Mouse (Mus musculus): Measurements from ENCODE around the gene Usp4. TPM values are rescaled to one million over a fixed set of nuclear protein-coding genes. Genes with fewer than 3 reads are reported as not detected.

Usp4 gene
- total and polyA plus RNA-seq, 3 experiments, result 85.4 to 128 TPM; not detected in 1

DNA sequence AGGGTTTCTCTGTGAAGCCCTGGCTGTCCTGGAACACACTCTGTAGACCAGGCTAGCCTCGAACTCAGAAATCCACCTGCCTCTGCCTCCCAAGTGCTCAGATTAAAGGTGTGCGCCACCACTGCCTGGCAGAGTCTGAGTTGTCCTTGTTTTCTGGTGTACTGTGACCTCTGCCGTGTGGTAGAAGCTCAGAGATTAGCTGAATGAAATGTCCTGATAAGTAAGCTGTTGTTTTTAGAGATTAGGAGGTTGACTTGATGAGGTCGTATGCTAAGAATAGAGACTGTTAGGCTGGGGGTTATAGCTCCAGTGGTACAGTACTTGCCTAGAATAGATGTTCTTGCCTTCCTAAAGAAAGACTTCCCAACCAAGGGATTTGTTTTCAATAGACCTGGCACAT is 42.9 kb upstream of the Usp4 start:
- Histone ChIP-seq H3K9me3 (replicated peaks; ENCODE audit: insufficient read depth, low read length) (no peaks in the 10 kb centered on the region), H3K9ac (ENCODE audit: control insufficient read depth, low read depth, low read length, poor library complexity, severe bottlenecking) (peak overlapping the region; percentile 83), H3K27me3 (ENCODE audit: control insufficient read depth in 1 of 2, insufficient read depth in 2 of 2, low read length in 2 of 2) (no peaks in the 10 kb centered on the region), H3K27ac (ENCODE audit: control insufficient read depth, low read depth, low read length) (0 out of 2 replicates have a peak overlapping the region, but pooled peaks have one; percentile 81), H3K4me3 (ENCODE audit: control insufficient read depth in 1 of 2, insufficient read depth in 1 of 2, low read depth in 2 of 2, low read length in 2 of 2) (peak overlapping the region; percentile 75 to 83; a peak in 2 of 4 replicates), H3K36me3 (ENCODE audit: control insufficient read depth in 1 of 2, insufficient read depth in 2 of 2, low read length in 2 of 2) (peaks cover 0 to 30% of the 10 kb centered on the region in 2 experiments; a peak in 3 of 4 replicates), H3K79me2 (ENCODE audit: control insufficient read depth, insufficient read depth, low read length, poor library complexity) (peaks cover 36% of the 10 kb centered on the region), H3K4me1 (ENCODE audit: control insufficient read depth in 1 of 2, insufficient read depth in 2 of 2, low read length in 2 of 2) (peaks cover 4 to 19% of the 10 kb centered on the region in 2 experiments; a peak in 3 of 4 replicates)
- DNase-seq (ENCODE audit: low read depth, low spot score), result no peak
- 0 out of 2 replicates have a peak, but pooled peaks have one; percentile 40 for TF ChIP-seq ETS1 (IDR thresholded peaks at IDR 0.05; ENCODE audit: low read depth, low read length)
- no peak for TF ChIP-seq MYC (IDR thresholded peaks at IDR 0.05; ENCODE audit: low read depth, low read length)
- no peak for TF ChIP-seq MXI1 (IDR thresholded peaks at IDR 0.05; ENCODE audit: low read depth, low read length)
- TF ChIP-seq EP300 (IDR thresholded peaks at IDR 0.05; ENCODE audit: low read depth in 1 of 2, low read length in 2 of 2), result 0 out of 4 replicates have a peak, but pooled peaks of 1 of the 2 experiments have one; percentile 24
- TF ChIP-seq GATA1 (IDR thresholded peaks at IDR 0.05; ENCODE audit: low read depth, low read length), result peak; percentile 63
- 0 out of 2 replicates have a peak, but pooled peaks have one; percentile 34 for TF ChIP-seq TBP (IDR thresholded peaks at IDR 0.05; ENCODE audit: low read depth, low read length)
- peak; percentile 79 for TF ChIP-seq RCOR1 (IDR thresholded peaks at IDR 0.05; ENCODE audit: low read depth, low read length)
- peak; percentile 79; the same call in 1 of the 2 replicates for TF ChIP-seq MEF2A (IDR thresholded peaks at IDR 0.05; ENCODE audit: extremely low read depth, insufficient replicate concordance, low read depth, low read length, poor library complexity, severe bottlenecking)
- TF ChIP-seq TAL1 (IDR thresholded peaks at IDR 0.05; ENCODE audit: low read length), result peak; percentile 11; the same call in 1 of the 2 replicates
- TF ChIP-seq TCF12 (IDR thresholded peaks at IDR 0.05; ENCODE audit: low read depth, low read length), result peak; percentile 41; the same call in 1 of the 2 replicates

DNA sequence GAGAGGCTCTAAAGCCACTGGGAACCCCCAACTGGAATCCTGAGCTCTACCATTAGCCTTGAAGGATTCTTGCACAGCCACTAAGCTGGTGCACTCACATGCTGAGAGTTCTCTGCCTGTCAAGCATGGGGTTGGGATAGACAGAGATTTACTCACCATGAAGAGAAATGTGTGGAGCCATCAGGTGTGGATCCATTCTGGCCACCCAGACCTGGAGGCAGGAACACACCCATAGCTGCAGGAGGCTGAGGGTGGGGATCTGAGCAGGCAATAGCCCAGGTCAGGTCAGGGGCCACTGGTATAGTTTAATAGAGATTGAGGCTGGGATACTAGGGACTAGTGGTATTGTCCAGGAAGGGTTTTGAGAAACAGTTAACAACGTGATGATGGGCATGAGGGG is 42.5 kb upstream of the Usp4 start:
- DNase-seq (ENCODE audit: low read depth, low spot score), result peak; percentile 30
- peaks cover 0 to 30% of the 10 kb centered on the region in 2 experiments; a peak in 3 of 4 replicates for H3K36me3 ChIP-seq (ENCODE audit: control insufficient read depth in 1 of 2, insufficient read depth in 2 of 2, low read length in 2 of 2)
- H3K4me3 ChIP-seq (ENCODE audit: control insufficient read depth in 1 of 2, insufficient read depth in 1 of 2, low read depth in 2 of 2, low read length in 2 of 2), result peak overlapping the region; percentile 75 to 83
- H3K9me3 ChIP-seq (replicated peaks; ENCODE audit: insufficient read depth, low read length), result no peaks in the 10 kb centered on the region
- H3K79me2 ChIP-seq (ENCODE audit: control insufficient read depth, insufficient read depth, low read length, poor library complexity), result peaks cover 41% of the 10 kb centered on the region
- H3K4me1 ChIP-seq (ENCODE audit: control insufficient read depth in 1 of 2, insufficient read depth in 2 of 2, low read length in 2 of 2), result peaks cover 4 to 19% of the 10 kb centered on the region in 2 experiments; a peak in 3 of 4 replicates
- H3K27ac ChIP-seq (ENCODE audit: control insufficient read depth, low read depth, low read length), result peak overlapping the region; percentile 81
- peak overlapping the region; percentile 83 for H3K9ac ChIP-seq (ENCODE audit: control insufficient read depth, low read depth, low read length, poor library complexity, severe bottlenecking)
- TF ChIP-seq ZMIZ1 (IDR thresholded peaks at IDR 0.05; ENCODE audit: low read depth, low read length) (no peak), NRF1 (IDR thresholded peaks at IDR 0.05; ENCODE audit: insufficient read depth, low read depth, low read length, poor library complexity, severe bottlenecking) (0 out of 2 replicates have a peak, but pooled peaks have one; percentile 5), MYC (IDR thresholded peaks at IDR 0.05; ENCODE audit: low read depth, low read length) (no peak), KAT2A (conservative IDR thresholded peaks at IDR 0.05; ENCODE audit: low read depth, low read length) (no peak), ZKSCAN1 (IDR thresholded peaks at IDR 0.05; ENCODE audit: low read depth, low read length) (no peak)
- H3K27me3 ChIP-seq (ENCODE audit: control insufficient read depth in 1 of 2, insufficient read depth in 2 of 2, low read length in 2 of 2), result no peaks in the 10 kb centered on the region
